Mouse (Mus musculus) bone marrow, adult 2 months (tissue): ENCODE data around the gene Sez6l.

Experiments used
- CTCF ChIP-seq: fragments of 200-500 bp; IDR thresholded peaks from 2 replicates; pipeline ENCODE4 v1.5.1; 2011; ENCODE audit warnings: low read length, control low read depth; ENCODE audit not compliant: control insufficient read depth, insufficient read depth
- POLR2A ChIP-seq: fragments of 200-500 bp; IDR thresholded peaks from 2 replicates; pipeline ENCODE4 v1.6.1; 2011; ENCODE audit warnings: low read depth, mild to moderate bottlenecking, control low read depth, low read length, borderline replicate concordance; ENCODE audit not compliant: control insufficient read depth

GRCm38 (mm10) chr5:112576361-112576992 lies 508 bp downstream of the Sez6l start:
- TF ChIP-seq CTCF = no peak
- no peak for TF ChIP-seq POLR2A
